Mouse (Mus musculus): ENCODE data around the gene Habp4. TPM values are rescaled to one million over a fixed set of nuclear protein-coding genes. Genes with fewer than 3 reads are reported as not detected.

Gene Habp4
- polyA plus RNA-seq, 1 experiment, result 16.4 TPM

DNA sequence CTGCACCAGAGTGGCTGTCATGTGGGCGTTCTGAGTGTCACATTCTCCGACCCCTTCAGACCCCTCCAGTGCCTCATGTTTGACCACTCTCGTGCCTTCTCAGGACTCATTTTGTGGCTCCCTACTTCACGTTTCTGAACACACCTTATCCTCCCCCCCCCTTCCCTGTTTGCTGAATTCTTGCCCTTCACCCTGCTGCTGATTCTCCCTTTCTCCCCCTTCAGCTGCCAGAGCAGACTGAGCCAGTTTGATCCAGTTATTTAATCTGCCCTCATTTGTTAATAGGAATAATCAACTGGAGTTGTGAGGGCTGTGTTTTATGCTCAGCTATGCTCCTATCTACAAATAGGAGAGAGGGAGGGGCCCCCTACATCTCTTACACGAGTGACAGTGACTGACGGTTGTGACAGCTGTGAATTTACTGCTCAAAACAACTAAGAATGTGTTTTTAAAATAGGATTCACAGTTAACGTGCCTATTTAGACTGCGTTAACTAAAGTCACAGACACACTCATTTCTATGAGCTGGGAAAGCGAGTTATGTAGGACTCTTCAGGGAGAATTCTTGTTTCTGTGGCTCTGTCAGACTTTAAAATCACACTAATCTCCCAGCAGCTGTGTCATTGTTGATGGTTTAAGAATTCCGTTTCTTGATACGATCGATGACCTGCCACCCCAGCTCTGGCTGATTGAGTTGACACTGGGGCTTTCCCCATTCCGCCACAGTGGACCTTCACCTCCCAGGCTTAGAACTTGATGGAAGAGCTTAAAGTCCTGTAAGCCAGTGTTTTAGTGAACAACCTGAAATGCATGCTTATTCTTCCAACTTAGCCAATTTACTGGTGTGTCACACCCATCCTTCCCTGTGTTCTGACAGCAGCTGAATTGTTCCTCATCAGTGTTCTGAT is 17.4 kb downstream of the Habp4 start:
- no peak for DNase-seq (ENCODE audit: low read depth)

- no peak for DNase-seq (ENCODE audit: low read depth)
These were observed 18.7 kb downstream of the Habp4 start for GRCm38 (mm10) chr13:64180300-64180699.

DNA sequence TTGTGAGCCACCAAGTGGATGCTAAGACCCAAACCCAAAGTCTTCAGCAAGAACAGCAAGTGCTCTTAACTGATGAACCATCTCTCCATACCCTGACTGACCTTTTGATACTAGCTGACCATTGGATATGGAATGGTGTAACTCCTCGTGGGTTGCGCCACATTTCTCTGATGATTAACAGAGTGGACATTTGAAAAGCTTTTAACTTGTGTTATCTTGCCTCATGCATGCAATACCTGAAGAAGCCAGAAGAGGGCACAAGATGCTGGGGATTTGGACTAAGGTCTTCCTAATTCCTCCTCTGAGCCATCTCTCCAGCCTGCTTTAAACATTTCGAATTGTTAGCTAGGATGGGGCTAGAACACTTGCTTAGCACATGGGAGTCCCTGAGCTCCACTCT is 19.3 kb downstream of the Habp4 start:
- DNase-seq (ENCODE audit: low read depth), result peak; percentile 19

DNA sequence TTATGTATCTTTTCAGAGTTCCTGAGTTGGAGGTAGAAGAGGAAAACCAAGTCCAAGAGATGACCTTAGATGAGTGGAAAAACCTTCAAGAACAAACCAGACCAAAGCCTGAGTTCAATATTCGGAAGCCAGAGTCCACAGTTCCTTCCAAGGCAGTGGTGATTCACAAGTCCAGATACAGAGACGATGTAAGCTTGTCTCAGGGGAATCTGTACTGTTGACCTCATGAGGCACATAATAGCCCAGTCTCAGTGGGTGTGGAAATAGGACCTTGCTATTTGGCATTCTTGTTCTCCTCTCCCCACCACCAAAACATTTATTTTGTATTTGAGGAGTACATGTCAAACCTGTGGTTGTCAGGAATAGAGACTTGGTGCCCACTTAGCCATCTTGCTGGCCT is 20.5 kb downstream of the Habp4 start:
- DNase-seq (ENCODE audit: low read depth), result no peak

DNA sequence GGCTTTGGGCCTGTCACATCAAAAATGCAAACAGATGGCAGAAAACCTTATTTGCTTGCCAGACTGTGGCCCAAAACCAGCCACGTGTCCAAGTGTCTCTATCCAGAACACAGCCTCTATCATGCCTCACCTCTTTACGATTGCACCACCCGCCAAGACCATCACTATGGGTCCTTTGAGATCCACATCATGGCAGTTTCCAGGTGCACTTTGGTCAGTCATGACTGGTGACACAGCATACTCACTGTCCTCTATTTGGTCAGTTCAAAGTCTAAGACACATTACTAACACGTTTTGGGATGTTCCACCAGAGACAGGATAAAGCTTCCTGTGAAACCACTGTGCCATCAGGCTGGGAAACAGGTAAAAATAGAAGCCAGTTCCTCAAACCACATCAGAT is 22.0 kb downstream of the Habp4 start:
- no peak for DNase-seq (ENCODE audit: low read depth)

GRCm38 (mm10) chr13:64184361-64184760 is 22.7 kb downstream of the Habp4 start:
- no peak for DNase-seq (ENCODE audit: low read depth)

DNA sequence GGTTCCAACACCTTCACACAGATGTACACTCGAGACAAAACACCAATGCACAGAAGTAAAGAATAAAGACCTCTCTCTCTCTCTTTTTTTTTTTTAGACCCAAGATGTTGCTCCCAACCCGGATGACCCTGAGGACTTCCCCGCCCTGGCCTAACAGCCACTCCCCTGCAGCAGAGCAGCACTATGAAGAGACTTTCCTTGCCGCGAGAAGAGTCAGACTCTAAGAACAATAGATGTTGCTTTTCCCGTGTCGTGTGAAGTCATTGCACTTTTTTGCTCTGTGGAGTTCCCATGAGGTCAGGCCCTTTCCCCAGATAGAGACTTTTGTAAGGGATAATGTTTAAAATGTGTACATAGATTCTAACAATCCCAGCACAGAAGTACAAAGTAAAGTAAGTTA is 23.6 kb downstream of the Habp4 start:
- no peak for DNase-seq (ENCODE audit: low read depth)

- DNase-seq (ENCODE audit: low read depth), result no peak
These were observed 24.0 kb downstream of the Habp4 start for GRCm38 (mm10) chr13:64185586-64185985.

DNA sequence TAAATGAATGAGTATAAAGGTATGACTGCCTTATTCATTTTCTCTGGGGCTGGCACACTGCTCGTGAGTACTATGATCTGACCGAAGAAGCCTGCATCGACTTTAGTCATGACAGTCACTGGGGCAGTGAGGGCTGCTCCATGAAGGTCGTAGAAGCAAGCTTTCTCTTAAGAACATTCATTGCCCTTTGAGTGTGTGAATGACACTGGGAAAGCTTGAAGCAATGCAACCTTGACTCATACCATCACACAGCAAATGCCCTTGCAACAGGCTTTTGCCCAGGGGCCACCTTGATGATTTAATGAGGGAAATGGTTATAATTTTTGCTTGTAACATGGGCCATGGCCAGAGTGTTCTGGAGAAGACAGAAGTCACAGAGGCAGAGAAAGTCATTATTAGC is 24.9 kb downstream of the Habp4 start:
- no peak for DNase-seq (ENCODE audit: low read depth)

- no peak for DNase-seq (ENCODE audit: low read depth)
These were observed 25.4 kb downstream of the Habp4 start for GRCm38 (mm10) chr13:64187065-64187464.

- DNase-seq (ENCODE audit: low read depth), result no peak
These were observed 36.3 kb downstream of the Habp4 start for GRCm38 (mm10) chr13:64197899-64198298.

DNA sequence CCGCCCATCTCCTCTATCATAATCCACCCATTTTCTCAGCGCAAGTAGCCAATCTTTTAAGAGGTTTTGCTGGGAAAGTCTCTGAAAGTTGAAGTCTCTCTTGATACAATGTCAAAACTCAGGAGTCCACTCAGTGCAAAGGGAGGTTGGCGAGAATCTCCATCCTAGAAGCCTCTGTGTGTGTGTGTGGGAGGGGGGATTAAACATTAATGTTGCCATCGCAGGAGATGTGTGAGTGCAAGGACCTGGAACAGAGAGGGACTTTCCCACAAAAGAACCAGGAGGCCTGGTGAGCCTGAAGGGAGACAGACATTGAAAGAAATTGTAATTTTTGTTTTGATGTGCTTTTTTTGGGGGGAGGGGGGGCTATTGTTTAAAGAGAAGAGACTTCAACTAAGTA is 36.7 kb downstream of the Habp4 start:
- DNase-seq (ENCODE audit: low read depth), result no peak

GRCm38 (mm10) chr13:64200911-64201310 is 39.3 kb downstream of the Habp4 start:
- DNase-seq (ENCODE audit: low read depth), result no peak

- DNase-seq (ENCODE audit: low read depth), result no peak
These were observed 43.1 kb downstream of the Habp4 start for GRCm38 (mm10) chr13:64204726-64205125.

DNA sequence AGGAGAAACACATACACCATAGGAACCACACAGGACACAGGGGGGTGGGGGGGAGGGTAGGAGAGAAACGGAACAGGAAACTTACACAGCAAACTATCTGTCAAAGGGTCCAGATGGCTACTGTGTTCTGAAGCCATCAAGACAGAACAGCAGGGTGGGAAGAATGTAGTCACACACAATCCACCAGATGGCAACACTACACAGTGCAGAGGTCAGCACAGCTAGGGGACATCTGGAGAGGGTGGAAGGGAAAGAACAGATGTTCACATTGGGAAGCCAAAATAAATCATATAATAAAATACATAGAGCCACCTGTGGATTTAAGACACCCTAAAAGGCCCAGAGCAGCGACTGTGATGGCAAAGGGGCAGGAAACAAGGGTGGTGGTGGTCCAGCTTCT is 43.6 kb downstream of the Habp4 start:
- no peak for DNase-seq (ENCODE audit: low read depth)

- DNase-seq (ENCODE audit: low read depth), result no peak
These were observed 46.5 kb downstream of the Habp4 start for GRCm38 (mm10) chr13:64208146-64208545.

GRCm38 (mm10) chr13:64211995-64212603 is 50.5 kb downstream of the Habp4 start:
- DNase-seq (ENCODE audit: low read depth), result no peak

GRCm38 (mm10) chr13:64214891-64215290 is 53.3 kb downstream of the Habp4 start:
- no peak for DNase-seq (ENCODE audit: low read depth)

- no peak for DNase-seq (ENCODE audit: low read depth)
These were observed 64.1 kb downstream of the Habp4 start for GRCm38 (mm10) chr13:64225738-64226137.

DNA sequence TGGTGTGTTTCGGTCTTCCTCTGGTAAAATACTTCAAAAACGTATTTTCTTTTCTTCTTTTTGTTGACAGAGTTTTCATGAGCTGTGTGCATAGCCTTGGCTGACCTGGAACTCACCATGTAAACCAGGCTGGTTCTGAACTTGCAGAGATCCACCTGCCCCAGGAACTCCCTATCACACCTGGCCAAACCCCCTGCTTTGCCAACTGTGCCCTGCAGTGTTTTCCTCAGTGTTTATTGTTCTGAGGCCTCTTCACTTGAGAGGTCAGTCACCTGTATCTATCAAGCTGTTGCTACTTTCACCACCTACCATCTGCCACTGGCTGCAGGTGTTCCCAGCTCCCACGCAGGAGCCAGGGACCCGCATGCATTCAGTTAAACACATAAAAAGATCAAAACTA is 65.1 kb downstream of the Habp4 start:
- no peak for DNase-seq (ENCODE audit: low read depth)

DNA sequence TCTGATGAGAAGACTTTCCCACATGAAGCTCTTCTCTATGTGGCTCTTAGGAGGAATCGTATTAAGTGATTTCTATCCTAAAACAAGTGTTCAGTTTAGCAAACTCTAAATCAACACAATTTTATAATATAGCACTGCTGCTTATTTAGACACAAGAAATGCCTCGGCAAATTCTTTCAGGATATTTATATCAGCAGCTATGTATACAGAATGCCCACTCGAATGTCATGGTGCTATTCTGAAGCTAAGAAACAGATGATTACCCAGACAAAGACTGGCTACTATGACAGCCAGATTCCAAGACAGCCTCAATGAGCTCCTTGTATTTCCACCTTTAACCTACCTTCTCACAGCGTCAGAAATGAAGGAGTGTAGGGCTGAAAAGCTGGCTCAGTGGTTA is 71.5 kb downstream of the Habp4 start:
- no peak for DNase-seq (ENCODE audit: low read depth)

DNA sequence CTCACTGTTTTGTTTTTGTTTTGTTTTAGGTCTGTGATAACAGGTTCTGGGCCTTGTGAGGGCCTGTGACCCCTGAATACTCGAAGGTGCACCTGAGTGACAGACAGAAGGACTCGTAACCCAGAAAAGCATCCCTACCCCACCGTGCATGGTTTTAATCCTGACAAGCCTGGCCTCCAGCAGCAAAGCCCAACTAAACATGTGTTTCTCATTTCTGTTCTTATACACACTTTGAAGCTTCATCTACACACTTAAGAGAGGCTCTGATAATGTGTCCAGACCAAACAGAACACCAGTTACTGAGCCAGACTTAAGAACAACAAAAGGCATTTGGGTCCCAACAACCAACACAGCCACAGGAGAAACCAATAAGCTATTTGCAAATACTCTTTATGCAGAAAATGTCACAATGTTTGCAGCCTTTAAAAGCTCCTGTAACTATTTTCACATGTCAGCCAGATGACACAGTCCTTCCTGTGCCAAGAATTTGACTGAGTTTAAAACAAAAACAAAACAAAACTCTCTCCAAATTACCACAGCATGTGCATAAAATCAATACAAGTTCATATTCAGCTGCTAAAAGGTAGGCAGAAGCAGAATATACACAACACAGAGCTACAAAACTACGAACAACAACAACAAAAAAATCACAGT is 73.6 kb downstream of the Habp4 start:
- DNase-seq (ENCODE audit: low read depth), result no peak

- no peak for DNase-seq (ENCODE audit: low read depth)
These were observed 74.2 kb downstream of the Habp4 start for GRCm38 (mm10) chr13:64235777-64236176.

Measured in gonadal fat pad, adult 2 months (tissue).